Mouse (Mus musculus) right cerebral cortex, postnatal 14 days (tissue): ENCODE measurements around the gene Vangl2.
"Not testable (repeated sequence)": the region's sequence is repeated elsewhere in the genome, so short reads cannot be mapped to it uniquely, and the experiment has no call there.

Experiments used
- DNase-seq: peaks from one replicate; pipeline ENCODE4 v3.0.0; 2022

Vangl2 gene

DNA sequence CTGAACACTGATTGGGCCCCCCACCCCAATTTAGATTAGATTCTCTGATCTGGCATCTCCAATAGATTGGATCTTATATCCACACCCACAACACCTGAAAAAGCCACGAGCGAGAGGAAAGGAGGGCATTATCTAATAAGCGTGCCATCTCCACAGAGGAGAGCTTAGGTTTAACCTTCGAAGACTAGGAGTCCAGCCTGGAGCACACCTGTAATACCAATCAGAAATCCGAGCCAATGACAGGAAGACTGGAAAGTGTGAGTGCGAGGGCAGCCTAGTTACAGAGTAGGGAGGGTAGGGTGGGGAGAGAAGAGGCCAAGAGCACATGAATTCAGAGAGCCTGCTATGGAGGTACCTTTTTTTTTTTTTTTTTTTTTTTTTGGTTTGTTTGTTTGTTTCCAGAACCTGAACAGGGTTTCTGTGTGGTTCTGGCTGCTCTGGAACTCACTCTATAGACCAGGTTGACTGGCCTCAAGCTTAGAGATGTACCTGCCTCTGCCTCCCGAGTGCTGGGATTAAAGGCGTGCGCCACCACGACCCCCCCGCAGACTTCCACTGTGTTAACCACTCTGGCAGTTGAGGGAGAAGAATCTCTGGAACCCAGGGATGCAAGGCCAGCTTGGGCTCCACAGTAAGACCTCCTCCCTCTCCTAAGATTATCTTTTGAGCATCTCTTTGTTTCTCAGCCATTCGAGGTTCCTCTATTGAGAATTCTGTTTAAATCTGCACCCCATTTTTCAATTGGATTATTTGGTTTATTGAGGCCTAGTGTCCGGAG, 29.2 kb downstream of the Vangl2 start:
- DNase-seq: no peak

DNA sequence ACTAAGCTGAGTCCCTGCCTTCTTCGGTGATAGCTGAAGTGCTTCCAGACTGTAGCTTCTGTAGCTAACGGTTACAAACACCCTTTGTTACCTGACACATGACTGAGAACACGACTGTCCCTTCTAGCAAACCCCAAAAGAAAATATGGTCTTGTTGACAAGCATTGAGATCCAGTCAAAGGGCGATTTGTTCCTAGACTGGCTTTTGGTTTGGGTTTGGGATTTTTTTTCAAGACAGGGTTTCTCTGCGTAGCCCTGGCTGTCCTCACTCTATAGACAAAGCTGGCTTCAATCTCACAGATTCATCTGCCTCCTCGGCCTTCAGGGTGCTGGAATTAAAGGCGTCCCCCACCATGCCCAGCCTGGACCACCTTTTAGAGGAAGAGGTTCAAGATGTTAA, 31.5 kb downstream of the Vangl2 start:
- no peak for DNase-seq

DNA sequence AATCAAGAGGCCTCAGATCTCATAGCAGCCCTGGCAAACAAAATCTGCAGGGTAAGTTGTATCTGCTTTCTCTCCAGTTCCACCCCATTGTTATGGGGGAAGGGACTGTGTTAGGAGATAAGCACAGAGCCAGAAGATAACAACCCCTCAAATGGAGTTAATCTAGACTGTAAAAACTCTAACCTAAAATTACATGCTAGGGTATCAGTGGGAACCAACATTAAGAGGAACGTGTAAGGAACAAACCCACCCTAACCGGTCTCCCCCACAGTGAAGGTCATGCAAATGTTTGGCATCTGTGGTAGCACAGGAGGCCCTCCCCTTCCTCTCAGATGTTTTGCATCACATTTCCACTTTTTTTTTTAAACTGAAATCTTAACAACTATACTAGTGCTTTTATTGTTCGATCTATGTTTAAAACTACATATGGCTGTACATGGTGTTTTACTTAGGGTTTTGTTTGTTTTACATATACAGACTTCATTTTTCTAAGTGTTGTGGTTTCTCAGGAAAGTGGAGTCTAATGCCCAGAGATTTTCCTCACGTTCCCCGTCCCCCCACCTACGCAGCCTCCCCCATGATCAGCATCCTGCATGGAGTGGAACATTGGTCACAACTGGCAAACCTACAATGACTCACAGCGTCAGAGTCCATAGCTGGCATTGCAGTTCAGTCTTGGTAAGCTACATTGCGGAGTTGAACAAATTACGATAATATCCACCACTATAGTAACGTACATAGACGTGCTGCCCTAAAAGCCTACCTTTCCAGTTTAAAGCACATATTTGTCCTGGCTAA, 33.1 kb downstream of the Vangl2 start:
- DNase-seq: no peak

DNA sequence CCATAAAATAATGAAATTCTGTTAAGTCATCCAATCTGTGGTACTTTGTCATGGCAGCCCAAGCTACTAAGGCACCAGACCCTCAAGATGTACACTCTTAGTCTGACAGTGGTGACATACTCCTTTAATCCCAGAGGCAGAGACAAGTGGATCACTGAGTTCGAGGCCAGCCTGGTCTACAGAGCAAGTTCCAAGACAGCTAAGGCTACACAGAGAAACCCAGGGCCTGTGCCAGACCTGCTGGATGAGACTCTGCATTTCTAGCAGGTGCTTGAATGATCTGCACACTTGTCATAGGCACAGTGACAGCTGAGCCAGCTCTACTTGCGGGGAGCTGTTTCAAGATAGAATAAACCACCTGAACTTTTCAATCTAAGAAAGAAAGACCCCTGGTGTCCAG, 33.7 kb downstream of the Vangl2 start:
- DNase-seq: no peak

DNA sequence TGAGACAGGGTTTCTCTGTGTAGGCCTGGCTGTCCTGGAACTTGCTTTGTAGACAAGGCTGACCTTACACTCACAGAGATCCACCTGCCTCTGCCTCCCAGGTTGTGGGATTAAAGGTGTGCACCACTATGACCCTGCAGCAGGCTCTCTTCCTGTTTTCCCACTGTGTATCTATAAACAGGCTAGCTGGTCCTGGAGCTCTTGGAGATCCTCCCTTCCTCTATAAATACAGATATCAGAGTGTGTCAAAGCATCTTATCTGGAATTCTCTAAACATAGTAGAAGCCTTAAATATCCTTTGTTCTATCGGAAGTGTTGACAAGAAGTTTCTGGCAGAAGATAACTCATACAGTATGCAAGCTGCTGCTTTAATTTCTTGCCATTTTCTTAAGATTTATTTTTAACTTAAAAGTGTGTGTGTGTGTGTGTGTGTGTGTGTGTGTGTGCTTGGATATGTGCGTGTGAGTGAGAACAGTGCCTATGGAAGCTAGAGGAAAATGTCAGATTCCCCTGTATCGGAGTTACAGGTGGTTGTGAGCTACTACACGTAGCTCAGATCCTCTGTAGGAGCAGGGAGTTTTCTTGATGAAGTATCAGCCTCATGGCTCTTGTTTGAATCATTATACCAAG, 35.2 kb downstream of the Vangl2 start:
- DNase-seq: no peak

DNA sequence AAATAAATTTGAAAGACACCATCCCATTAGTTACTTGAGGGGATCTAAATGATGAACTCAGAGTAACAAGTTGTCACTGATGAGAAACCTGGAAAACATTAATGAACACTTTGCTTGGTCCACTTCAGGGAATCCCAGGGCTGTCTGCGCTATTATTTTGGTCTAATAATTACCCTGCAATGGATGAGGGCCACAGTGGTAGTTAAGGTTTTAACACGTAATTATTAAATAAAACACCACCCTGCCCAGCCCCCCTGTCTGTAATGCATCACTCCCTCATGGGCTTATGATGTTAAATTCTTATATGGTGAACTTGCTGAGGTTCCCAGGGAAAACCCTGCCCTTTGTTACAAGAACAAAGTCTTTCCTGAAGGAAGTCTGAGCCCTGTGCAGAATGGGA, 36.4 kb downstream of the Vangl2 start:
- DNase-seq: no peak

DNA sequence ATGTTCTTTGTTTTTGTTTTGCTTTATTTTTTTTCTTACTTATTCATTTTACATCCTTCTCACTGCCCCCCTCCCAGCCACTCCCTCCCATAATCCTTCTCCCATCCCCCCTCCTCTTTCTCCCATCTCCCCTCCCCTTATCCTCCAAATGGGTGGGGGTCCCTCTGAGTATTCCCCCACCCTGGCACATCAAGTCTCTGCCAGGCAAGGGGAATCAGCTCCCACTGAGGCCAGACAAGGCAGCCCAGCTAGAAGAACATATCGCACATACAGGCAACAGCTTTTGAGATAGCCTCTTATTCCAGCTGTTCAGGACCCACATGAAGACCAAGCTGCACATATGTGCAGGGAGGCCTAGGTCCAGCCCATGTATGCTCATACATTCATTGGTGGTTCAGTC, 44.1 kb downstream of the Vangl2 start:
- DNase-seq: no peak

DNA sequence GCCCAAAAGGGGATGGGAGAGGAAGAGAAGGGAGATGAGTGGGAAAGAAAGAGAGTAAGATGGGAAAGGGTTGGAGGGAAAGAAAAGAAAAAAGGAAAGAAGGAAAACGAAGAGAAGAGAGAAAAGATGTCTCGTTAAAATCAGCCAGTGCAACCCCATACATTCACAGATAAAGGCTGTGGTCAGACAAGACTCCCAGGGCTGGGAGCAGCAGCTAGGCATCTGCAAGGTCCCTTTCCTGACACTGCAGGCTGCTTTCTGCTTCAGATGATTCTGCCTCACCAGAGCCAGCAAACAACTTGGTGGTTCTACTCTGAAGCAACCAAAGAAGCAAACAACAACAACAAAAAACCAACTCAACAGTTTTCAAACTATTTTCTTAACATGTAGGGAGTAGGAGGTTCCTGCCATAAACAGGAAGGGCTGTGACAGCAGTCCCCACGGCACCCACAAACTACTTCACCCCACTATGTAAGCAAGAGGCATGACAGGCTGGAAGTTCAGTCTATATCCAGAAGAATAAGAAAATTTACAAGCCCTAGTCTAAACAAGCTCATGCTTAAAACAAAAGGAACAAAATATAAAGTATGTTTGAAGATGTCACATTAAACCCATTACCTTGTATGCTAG, 44.8 kb downstream of the Vangl2 start:
- no peak for DNase-seq

DNA sequence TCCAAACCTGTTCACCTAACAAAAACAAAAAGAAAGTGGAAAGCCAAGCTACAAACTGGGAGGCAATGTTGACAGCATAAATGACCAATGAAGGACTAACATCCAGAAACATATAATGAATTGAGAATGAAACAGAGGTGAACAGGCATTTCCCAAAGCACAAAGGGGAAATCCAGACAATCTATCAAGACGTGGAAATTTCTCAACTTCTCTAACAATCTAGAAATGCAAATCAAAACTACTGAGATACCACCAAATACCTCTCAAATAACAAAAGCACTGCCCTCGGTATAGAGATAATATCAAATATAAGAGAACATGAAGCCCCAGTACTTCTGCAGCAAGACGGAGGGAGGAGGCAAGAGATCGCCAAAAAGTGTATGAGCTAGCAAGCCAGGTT, 45.5 kb downstream of the Vangl2 start:
- DNase-seq: no peak

DNA sequence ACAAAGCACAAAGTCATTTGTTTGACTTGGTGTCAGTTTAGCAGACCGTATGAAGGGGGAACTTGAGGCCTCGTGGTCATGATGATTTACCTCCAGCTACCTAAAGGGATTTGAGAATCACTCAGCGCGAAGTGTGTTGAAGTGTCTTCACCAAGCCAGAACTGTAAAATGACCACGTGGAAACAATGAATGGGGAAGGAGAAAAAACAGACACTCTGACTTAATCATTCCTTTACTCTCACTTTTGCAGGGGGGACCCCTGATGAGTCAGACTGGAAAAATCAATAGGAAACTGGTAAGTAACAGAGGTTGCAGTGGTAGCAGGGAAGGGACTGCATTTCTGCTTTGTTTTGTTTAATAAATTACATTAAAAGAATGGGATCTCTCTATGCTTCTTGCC, 46.1 kb downstream of the Vangl2 start:
- DNase-seq: no peak

DNA sequence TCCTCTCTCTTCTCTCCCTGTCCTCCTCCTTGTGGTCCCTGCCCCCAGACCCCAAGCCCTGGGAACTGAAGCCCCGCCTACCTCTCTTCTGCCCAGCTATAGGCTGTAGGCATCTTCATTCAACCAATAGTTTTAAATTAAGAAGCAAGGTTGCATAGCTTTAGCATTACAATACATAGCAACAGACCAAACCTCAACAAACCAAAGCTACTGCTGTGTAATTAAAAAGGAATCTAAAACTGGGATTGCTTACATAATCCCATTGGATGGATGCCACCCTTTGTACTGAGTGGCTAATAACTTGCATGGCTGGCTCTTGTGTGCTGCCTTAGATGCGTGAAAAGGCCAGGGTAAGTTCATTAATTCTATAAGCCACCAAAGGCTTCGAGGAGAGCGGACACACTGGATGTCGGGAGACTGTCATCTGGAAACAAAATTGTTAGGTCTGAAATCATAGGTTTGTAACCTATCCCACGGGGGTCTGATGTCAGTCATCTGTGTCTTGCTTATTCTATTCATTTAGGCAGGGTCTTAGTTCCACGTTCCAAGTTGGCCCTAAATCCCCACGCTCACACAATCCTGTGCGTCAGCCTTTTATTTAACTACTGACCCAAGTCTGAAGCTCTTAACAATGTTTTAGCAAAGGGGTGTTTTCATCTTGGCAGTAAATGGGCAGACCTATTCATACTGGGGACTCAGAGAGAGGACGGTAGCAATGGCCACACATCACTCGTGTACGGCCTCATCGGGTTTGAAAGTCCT, 48.1 kb downstream of the Vangl2 start:
- no peak for DNase-seq

DNA sequence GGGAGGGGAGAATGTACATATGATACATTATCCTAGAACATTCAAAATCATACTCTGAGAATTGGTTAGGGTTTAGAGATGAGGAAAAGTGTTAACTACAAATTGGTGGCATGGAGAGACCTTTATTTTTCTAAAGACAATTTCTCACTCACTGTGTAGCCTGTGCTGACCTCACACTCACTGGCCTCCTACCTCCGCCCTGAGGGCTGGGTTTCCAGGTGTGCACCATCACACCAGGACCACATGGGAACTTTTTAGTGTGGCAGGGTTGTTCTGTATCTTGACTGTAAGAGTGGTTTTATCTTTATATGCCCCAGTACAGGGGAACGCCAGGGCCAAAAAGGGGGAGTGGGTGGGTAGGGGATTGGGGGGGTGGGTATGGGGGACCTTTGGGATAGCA, 50.4 kb downstream of the Vangl2 start:
- DNase-seq: no peak

DNA sequence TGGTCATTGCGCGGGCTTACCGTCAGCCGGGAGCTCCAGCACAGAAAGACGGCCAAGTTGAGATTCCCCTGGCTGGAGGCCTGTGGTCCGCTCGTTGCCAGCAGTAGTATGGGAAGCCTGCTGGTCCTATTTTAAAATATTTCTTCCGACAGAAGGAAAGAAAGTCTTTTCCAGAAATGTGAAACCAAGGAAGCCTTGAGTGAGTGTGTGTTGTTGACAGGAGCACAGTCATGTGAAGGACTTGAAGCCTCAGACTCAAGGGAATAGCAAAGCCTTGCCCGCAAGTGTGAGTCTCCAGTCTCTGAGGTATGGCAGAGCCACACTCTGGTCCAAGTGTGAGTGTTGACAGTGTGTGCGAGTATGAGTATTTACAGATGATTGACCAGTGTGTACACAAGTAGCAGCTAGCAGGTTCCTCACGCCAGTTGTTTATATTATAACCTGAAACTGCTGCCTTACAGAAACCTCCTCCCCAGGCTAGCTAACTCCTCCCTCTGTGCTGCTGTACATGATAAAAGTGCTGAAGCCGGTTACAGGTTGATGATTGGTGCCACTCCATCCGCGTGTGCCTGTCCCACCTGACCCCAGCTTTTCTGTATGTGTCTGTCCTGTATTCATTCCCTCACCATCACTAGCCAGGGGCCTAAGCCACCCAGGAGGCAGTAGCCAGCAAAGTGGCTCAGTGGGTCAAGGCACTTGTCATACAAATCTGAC, 51.3 kb downstream of the Vangl2 start:
- DNase-seq: no peak

DNA sequence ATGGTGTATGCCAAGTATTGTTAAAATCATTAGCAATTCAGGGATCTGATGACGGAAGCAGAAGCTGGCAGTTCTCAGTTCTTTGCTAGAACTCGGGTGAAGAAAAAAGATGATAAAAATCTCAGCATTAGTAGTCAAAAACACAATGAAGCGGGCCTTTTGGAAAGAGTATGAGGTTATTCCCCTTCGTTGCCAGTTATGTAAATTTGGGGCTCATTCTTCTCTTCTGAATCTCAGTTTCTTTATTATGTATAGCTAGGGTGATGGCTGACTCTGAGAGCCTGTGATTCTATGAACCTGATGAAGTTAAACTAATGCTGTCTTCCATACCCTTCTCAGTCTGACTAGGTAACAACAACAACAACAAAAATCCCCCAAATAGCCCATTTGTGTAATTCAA, 52.4 kb downstream of the Vangl2 start:
- DNase-seq: no peak

DNA sequence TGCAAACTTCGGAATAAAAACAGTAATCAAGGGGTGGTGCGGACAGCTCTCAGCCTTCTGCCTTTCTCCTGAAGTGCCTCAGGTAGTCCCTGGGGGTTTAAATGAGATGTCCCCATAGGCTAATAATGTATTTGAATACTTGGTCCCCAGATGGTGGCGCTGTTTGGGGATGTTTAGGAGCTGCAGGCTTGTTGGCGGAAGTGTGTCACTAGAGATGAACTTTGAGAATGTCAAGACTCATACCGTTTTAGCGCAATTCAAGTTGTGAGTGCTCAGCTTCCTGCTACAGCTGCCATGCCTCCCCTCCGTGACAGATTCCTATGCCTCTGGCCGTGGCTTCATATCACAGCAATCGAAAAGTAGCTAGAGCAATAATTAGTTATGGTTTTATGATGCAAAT, 52.9 kb downstream of the Vangl2 start:
- no peak for DNase-seq

DNA sequence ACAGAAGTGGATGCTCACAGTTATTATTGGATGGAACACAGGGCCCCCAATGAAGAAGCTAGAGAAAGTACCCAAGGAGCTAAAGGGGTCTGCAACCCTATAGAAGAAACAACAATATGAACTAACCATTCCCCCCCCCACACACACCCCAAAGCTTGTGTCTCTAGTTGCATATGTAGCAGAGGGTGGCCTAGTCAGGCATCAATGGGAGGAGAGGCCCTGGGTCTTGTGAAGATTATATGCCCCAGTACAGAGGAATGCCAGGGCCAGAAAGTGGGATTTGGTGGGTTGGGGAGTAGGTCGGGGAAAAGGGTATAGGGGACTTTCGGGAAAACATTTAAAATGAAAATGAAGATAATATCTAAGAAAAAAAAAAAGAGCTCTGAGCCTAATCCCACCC, 53.9 kb downstream of the Vangl2 start:
- not testable (repeated sequence) for DNase-seq

DNA sequence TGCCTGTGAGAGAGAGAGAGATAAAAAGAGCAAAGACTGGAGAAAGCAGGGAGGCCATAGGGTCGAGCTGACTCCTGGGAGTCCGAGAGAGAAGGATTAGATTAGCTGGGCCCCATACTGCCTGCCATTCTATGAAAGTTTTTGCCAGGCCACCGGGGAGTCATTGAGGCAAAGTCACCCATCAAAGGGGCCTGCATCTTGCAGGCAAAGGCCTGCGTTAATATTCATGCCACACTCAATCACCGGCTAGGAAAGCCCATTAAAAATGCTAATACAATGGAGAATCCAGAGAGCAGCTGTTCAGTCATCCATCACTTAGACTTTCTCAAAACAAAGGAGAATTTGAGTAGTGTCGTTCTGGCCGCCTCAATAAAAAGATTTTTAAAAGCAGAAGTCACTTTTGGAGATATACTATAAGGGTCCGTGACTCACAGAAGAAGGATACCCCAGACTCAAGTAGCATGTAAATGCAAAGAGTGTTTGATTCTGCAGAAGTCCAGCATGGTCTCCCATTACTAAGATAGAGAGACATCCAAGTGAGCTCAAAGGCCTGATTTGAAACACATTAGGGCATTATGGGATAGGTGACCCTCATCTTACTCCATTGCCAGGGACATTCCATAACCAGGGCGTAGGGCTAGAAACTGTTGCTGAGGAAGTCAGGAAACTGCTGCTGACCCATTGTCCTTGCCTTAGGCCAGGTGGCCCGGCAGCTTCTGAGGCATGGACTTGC, 57.2 kb downstream of the Vangl2 start:
- DNase-seq: no peak

DNA sequence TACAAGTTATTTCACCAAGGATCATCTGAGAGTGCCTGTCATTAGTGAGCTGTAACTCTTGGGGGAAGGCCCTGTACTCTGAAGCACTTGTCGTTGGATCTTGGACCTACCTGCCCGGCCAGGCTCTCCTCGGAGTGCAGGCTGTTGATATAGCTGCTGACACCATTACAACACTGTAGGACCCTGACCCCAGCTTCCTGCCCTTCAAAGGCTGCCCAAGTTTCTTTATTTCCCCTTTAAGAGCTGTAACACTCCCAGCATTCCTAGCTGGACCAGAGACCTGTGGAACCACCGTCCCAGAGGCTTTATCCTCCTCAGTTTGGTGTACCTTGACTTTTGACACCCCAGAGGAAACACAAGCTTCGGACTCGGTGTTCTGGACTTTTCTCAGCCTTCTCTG, 59.0 kb downstream of the Vangl2 start:
- DNase-seq: no peak

DNA sequence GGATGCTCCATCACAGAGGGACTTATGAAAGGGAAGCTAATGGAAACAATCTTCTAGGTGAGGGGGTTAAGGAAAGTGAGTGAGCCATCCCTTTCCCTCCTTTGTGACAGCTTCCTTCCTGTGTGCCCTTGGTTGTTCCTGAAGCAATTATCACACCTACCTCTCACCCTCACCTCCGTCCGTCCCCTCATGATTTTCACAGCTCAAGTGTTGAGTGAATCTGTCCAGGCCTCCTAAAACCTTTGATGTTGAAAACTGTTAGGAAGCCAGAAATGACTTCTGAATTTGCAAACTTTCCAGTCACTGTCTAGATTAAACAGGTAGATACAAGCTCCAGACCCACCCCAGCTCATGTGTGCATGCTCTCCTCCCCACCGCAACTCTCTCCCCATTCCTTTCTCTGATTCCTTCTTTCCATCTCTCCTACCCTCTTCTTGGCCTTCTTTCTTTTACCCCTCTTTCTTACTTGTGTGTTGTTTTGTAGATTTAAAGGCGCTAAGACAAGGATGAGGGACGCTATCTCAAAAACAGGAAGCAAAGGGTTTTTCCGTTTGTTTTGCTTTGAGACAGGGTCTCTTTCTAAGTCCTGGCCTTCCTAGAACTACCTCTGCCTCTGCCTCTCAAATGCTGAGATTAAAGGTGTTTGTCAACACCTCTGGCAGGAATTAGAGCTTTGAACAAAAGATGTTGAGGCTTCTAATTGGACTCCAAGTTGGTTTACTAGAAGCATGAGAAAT, 62.0 kb downstream of the Vangl2 start:
- DNase-seq: no peak

DNA sequence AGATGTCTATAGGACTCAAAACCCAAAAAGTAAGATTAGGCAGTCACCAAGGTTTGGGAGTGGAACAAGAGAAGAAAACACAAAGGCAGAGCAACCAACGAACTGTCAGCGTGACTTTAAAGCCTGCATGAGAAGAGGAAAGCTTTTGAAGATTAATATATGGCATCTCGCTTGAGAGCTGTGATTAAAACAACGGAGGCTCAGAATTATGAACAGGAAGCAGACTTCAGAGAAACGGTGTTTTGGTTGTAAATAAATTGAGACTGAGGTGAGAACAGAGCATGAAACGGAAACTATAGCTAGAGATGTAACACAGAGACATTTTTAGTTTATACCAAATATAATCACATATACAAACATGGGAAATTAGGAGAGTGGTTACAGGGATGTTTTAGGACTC, 64.6 kb downstream of the Vangl2 start:
- DNase-seq: no peak

DNA sequence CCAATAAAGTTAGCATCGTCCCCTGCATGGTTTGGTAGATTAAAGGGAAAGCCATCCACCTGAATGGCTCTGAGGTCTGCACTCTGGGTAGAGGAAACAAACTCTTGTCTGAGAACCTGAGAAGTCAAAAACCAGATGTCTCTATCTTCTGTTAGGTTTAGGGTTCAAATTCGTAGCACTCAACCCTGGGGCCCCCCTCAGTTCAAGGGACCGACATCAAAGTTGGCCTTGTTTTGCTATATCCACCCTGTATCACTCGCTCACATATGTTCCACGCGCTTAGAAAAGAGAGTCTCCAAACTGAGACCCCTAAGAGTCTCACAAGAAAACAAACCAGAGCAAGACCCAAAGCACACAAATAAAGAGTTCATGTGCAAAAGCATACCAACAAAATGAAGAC, 66.5 kb downstream of the Vangl2 start:
- no peak for DNase-seq
